Mouse (Mus musculus) cerebellum, postnatal 4 days (tissue): ENCODE data around the gene Ubxn7.

Experiments used
- DNase-seq, 2 experiments: peaks; one replicate each; pipeline ENCODE4 v3.0.0; 2022; ENCODE audit warnings: low spot score in 2 of 2, mixed read lengths in 1 of 2

The Ubxn7 gene

GRCm38 (mm10) chr16:32382901-32383300 lies 50.8 kb downstream of the Ubxn7 start:
- no peak for DNase-seq

GRCm38 (mm10) chr16:32384885-32385284 lies 52.8 kb downstream of the Ubxn7 start:
- no peak for DNase-seq

DNA sequence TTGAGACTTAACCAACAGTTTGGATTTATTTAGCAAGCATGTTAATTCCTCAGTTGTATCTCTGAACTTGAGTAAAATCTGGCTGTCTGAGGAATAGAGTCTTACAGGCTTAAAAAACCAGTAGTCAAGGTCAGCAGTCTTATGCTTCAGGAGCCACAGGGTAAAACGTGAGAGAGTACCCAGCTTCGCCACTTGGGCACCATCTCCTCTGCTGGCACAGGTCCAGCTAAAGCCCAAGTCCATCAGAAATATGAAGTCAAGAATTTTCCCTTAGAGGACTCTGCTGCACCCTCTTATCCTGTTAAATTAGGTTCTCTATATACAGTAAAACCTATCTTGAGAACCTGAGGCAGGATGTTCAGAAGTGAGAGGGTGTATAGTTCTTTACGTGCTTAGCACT lies 54.8 kb downstream of the Ubxn7 start:
- no peak for DNase-seq

- DNase-seq: no peak
These were observed 57.0 kb downstream of the Ubxn7 start for GRCm38 (mm10) chr16:32389049-32389448.

GRCm38 (mm10) chr16:32389841-32390240 lies 57.8 kb downstream of the Ubxn7 start:
- DNase-seq: no peak

GRCm38 (mm10) chr16:32390882-32391281 lies 58.8 kb downstream of the Ubxn7 start:
- no peak for DNase-seq

GRCm38 (mm10) chr16:32395679-32396540 lies 63.9 kb downstream of the Ubxn7 start:
- no peak for DNase-seq

GRCm38 (mm10) chr16:32396541-32396835 lies 64.4 kb downstream of the Ubxn7 start:
- no peak for DNase-seq

GRCm38 (mm10) chr16:32398206-32398605 lies 66.1 kb downstream of the Ubxn7 start:
- no peak for DNase-seq

DNA sequence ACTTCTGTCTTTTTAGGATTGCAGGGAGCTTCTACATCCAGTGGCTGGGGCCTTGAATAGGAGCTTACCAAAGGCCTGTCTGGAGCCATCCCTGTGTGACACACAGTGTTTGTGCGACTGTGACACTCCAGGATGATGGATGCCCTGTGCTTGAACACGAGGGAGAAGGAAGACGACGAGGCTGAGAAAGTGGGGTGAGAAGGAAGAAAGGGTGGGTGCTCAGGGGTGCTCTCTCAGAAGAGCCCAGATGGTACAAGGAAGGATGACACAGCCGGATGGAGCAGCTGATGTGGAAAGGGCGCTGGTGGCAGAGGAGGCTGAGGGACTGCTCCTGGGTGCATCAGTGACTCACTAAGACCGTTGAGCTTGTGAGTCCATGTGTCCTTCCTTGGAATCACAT lies 68.2 kb downstream of the Ubxn7 start, which contains the start of gene Tm4sf19:
Gene Tm4sf19 (plus strand): TSS at position 240 of the 400 bp plus-strand sequence.
- no peak for DNase-seq

- no peak for DNase-seq
These were observed 69.4 kb downstream of the Ubxn7 start for GRCm38 (mm10) chr16:32401335-32401965.

DNA sequence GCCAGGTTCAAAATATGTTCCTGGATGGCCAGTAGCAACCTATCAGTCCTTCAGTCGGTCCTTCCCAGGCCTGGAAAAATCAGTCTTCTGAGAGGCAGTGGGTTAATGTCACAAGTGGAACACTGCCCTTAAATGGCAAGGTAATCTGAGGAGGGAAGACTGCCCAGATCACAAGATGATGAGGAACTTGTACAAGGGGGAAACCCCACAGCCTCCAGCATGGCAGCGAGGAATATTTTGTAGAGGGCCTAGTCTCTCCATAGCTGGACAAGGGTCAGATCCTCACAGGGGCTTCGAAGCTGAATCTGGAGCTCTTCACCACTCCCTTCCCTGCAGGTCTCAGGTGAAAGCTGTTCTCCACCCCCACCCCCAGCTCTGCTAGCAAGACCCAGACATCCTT lies 70.8 kb downstream of the Ubxn7 start:
- DNase-seq: no peak

DNA sequence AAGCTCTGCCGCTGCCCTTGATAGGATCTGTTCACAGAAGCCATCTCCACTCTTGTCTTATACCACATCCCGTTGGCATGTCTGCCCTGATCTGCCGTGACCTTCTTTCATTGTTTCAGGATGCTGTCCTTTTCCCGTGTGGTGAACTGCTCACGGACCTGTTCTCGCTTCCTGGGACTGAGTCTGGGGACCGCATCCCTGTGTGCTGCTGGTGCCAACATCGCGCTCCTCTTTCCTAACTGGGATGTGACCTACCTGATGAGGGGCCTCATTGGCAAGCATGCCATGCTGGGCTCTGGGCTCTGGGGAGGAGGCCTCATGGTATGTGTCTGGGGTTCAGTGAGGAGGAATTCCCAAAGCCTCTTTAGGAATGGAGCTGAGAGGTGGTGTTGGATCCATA lies 73.7 kb downstream of the Ubxn7 start:
- no peak for DNase-seq

GRCm38 (mm10) chr16:32406671-32407070 lies 74.6 kb downstream of the Ubxn7 start:
- no peak for DNase-seq

DNA sequence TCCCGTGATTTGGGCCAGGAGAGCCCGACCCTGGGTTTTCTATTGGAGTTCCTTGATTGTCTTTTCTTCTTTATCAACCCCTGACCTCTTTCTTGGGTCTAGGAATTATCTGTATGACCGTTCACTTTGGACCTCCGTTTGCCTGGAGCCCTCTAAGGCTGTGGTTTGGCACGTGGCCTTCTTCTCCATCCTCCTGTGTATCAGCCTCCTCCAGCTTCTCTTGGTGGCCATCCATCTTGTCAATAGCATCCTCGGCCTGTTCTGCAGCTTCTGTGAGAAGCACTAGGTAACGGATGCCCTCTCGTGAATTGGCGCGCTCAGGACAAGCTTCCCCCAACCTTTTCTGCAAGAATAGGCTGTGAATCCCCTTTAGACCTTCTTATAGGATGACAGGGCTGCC lies 75.7 kb downstream of the Ubxn7 start:
- DNase-seq: no peak

- DNase-seq: no peak
These were observed 85.4 kb downstream of the Ubxn7 start for GRCm38 (mm10) chr16:32417457-32417856.

GRCm38 (mm10) chr16:32419517-32420483 lies 87.7 kb downstream of the Ubxn7 start, which contains the start of gene Tctex1d2:
Tctex1d2 (plus strand) TSS chr16:32419702.
- DNase-seq: peak; percentile 87 to 93

GRCm38 (mm10) chr16:32427506-32427905 lies 95.4 kb downstream of the Ubxn7 start:
- no peak for DNase-seq

GRCm38 (mm10) chr16:32430474-32431046 lies 98.5 kb downstream of the Ubxn7 start, which contains the start of gene Pcyt1a:
Pcyt1a (plus strand) TSS chr16:32430921.
- DNase-seq: peak; percentile 81 to 91

- no peak for DNase-seq
These were observed 99.1 kb downstream of the Ubxn7 start for GRCm38 (mm10) chr16:32431047-32431591.

- no peak for DNase-seq
These were observed 99.9 kb downstream of the Ubxn7 start for GRCm38 (mm10) chr16:32431926-32432325.
